Mouse (Mus musculus) liver, embryonic 14.5 days (tissue): ENCODE data around the gene B3gnt9.

Experiments used
- CTCF ChIP-seq: IDR thresholded peaks from 2 replicates; pipeline ENCODE4 v1.5.1; 2016; ENCODE audit warnings: antibody characterized with exemption, low read depth, control low read depth
- EP300 ChIP-seq: IDR thresholded peaks from 2 replicates; pipeline ENCODE4 v1.6.1; 2016; ENCODE audit warnings: antibody characterized with exemption, low read depth

GRCm38 (mm10) chr8:105275840-105276239, 20.9 kb upstream of the B3gnt9 start, which contains the start of gene Nol3:
- no peak for TF ChIP-seq CTCF
- no peak for TF ChIP-seq EP300
